Mouse (Mus musculus) neutrophil, adult 5-6 weeks (primary cell): ENCODE results near the gene Eml2. TPM values are rescaled to one million over a fixed set of nuclear protein-coding genes. Genes with fewer than 3 reads are reported as not detected.

Experiments
- ATAC-seq: fragments of 151-379, 151-347 bp; 2 replicates; pipeline ENCODE4 v1.8.0; 2017; ENCODE audit warnings: mild to moderate bottlenecking, moderate TSS enrichment; ENCODE audit not compliant: insufficient number of reproducible peaks, poor library complexity, low FRiP score, severe bottlenecking; ENCODE audit errors: extremely low read depth
- total RNA-seq: library from RNA; stranded (forward); fragments of 200-1000 nt; gene quantifications from 2 replicates; pipeline ENCODE4 v1.2.3, GENCODE M21; 2017

The Eml2 gene
- total RNA-seq, 1 experiment from 2014 or later: 9.1 TPM

- ATAC-seq: no peak
Observed at GRCm38 (mm10) chr7:19184758-19185157, 8.5 kb downstream of the Eml2 start.

- no peak for ATAC-seq
Observed at GRCm38 (mm10) chr7:19194676-19195075, 18.5 kb downstream of the Eml2 start.

GRCm38 (mm10) chr7:19196676-19197075, 20.5 kb downstream of the Eml2 start:
- no peak for ATAC-seq

GRCm38 (mm10) chr7:19197985-19198384, 21.8 kb downstream of the Eml2 start:
- ATAC-seq: no peak

GRCm38 (mm10) chr7:19201660-19202059, 25.4 kb downstream of the Eml2 start:
- no peak for ATAC-seq

- no peak for ATAC-seq
Observed at GRCm38 (mm10) chr7:19202065-19202850, 26.0 kb downstream of the Eml2 start.

- no peak for ATAC-seq
Observed at GRCm38 (mm10) chr7:19208201-19208910, 32.1 kb downstream of the Eml2 start.

- no peak for ATAC-seq
Observed at GRCm38 (mm10) chr7:19208944-19209472, 32.8 kb downstream of the Eml2 start.

- no peak for ATAC-seq
Observed at GRCm38 (mm10) chr7:19209494-19209893, 33.3 kb downstream of the Eml2 start.

GRCm38 (mm10) chr7:19210010-19210409, 33.8 kb downstream of the Eml2 start:
- ATAC-seq: no peak

- ATAC-seq: no peak
Observed at GRCm38 (mm10) chr7:19211041-19211675, 34.9 kb downstream of the Eml2 start.

GRCm38 (mm10) chr7:19211996-19212755, 36.0 kb downstream of the Eml2 start, which contains the start of gene Gpr4:
Gene Gpr4 (plus strand): TSS chr7:19212538.
- ATAC-seq: no peak

GRCm38 (mm10) chr7:19213385-19213784, 37.2 kb downstream of the Eml2 start:
- ATAC-seq: no peak

- no peak for ATAC-seq
Observed at GRCm38 (mm10) chr7:19214369-19214768, 38.1 kb downstream of the Eml2 start.

- no peak for ATAC-seq
Observed at GRCm38 (mm10) chr7:19214940-19215339, 38.7 kb downstream of the Eml2 start.

GRCm38 (mm10) chr7:19217492-19217891, 41.3 kb downstream of the Eml2 start:
- no peak for ATAC-seq

GRCm38 (mm10) chr7:19217944-19218343, 41.7 kb downstream of the Eml2 start:
- ATAC-seq: no peak

- ATAC-seq: no peak
Observed at GRCm38 (mm10) chr7:19220061-19220460, 43.8 kb downstream of the Eml2 start.

- ATAC-seq: peak; percentile 3; the same call in 1 of the 2 replicates
Observed at GRCm38 (mm10) chr7:19222189-19222588, 46.0 kb downstream of the Eml2 start.
